Mouse (Mus musculus): ENCODE results near the gene Slamf8. TPM values are rescaled to one million over a fixed set of nuclear protein-coding genes. Genes with fewer than 3 reads are reported as not detected.

The Slamf8 gene
- total and polyA plus RNA-seq, 2 experiments from 2014 or later: 0.08 TPM; not detected in 1

DNA sequence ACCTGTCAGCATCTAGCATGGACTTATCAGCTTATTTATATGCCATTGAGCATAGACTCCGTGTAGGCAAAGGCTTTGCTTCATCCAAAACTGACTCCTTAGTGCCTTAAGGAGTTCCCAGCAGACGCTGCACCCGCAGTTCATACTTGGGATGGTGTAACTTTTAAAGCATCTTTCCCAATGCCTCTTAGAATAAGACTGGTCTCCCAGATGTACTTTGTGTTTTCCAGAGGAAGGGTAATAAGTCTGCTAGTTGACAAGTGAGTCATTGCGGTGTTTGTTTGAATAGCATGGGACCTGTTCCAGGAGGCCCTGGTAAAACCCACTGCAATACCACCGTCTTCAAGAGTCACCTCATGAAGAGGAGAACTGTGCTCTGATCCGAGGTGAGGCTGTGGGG lies 10.3 kb downstream of the Slamf8 start:
- no peaks in the 10 kb centered on the region for H3K4me1 ChIP-seq (ENCODE audit: insufficient read depth)
- no peak for TF ChIP-seq CTCF (IDR thresholded peaks at IDR 0.05; ENCODE audit: low read depth)
- H3K4me3 ChIP-seq (ENCODE audit: low read depth, low read length): no peak overlapping the region
- H3K27ac ChIP-seq (ENCODE audit: low read depth, low read length): no peak overlapping the region
- no peaks in the 10 kb centered on the region; the same call in 1 of the 2 replicates for H3K27me3 ChIP-seq (ENCODE audit: insufficient read depth, low read length)
- H3K9ac ChIP-seq: no peak overlapping the region
- ATAC-seq (no peak), DNase-seq (no peak)
- H3K36me3 ChIP-seq (ENCODE audit: insufficient read depth): no peaks in the 10 kb centered on the region
- H3K9me3 ChIP-seq (ENCODE audit: low read length): no peaks in the 10 kb centered on the region
- 83% methylated on average over 6 of the region's 6 CpGs for WGBS
- no peak overlapping the region for H3K4me2 ChIP-seq (ENCODE audit: low read depth)

DNA sequence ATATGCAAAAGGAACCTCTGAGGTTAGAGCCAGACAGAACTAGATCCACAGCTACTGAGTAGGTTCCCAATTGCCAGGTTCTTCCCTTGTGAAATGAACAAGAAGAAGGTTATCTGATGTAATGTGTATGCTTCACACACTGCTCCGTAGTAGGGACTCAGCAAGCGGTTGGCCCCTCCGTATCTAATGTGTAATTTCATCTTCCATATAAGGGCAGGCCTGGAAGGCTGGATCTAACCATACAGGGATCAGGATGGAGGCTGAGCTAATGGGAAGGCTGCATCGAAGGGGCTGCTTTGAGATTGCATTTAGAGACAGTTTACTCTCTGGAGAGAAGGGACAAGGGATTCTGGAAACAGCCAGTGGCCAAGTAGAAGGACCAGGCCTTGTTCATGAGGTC lies 22.6 kb downstream of the Slamf8 start:
- no peak overlapping the region for H3K4me3 ChIP-seq (ENCODE audit: low read depth, low read length)
- no peaks in the 10 kb centered on the region for H3K27me3 ChIP-seq (ENCODE audit: insufficient read depth, low read length)
- no peak for TF ChIP-seq CTCF (IDR thresholded peaks at IDR 0.05; ENCODE audit: low read depth)
- H3K9ac ChIP-seq: no peak overlapping the region
- 76% methylated on average over 4 of the region's 4 CpGs for WGBS
- no peak overlapping the region for H3K4me2 ChIP-seq (ENCODE audit: low read depth)
- H3K9me3 ChIP-seq (ENCODE audit: low read length): no peaks in the 10 kb centered on the region
- DNase-seq: no peak
- no peaks in the 10 kb centered on the region for H3K36me3 ChIP-seq (ENCODE audit: insufficient read depth)
- no peak overlapping the region for H3K27ac ChIP-seq (ENCODE audit: low read depth, low read length)
- no peak for ATAC-seq
- no peaks in the 10 kb centered on the region for H3K4me1 ChIP-seq (ENCODE audit: insufficient read depth)

GRCm38 (mm10) chr1:172566131-172566530 lies 24.2 kb downstream of the Slamf8 start:
- Histone ChIP-seq H3K36me3 (ENCODE audit: insufficient read depth) (no peaks in the 10 kb centered on the region), H3K27me3 (ENCODE audit: insufficient read depth, low read length) (peaks cover 11% of the 10 kb centered on the region), H3K4me1 (ENCODE audit: insufficient read depth) (no peaks in the 10 kb centered on the region), H3K9me3 (ENCODE audit: low read length) (no peaks in the 10 kb centered on the region), H3K4me3 (ENCODE audit: low read depth, low read length) (no peak overlapping the region), H3K9ac (no peak overlapping the region), H3K4me2 (ENCODE audit: low read depth) (no peak overlapping the region), H3K27ac (ENCODE audit: low read depth, low read length) (no peak overlapping the region)
- 77% methylated on average over 3 of the region's 3 CpGs for WGBS
- no peak for DNase-seq
- no peak for TF ChIP-seq CTCF (IDR thresholded peaks at IDR 0.05; ENCODE audit: low read depth)
- no peak for ATAC-seq

GRCm38 (mm10) chr1:172563465-172563828 lies 26.9 kb downstream of the Slamf8 start:
- H3K27ac ChIP-seq (ENCODE audit: low read depth, low read length): no peak overlapping the region
- 0% methylated on average over 9 of the region's 10 CpGs for WGBS
- no peaks in the 10 kb centered on the region for H3K36me3 ChIP-seq (ENCODE audit: insufficient read depth)
- H3K4me3 ChIP-seq (ENCODE audit: low read depth, low read length): peak overlapping the region; percentile 72
- ATAC-seq: no peak; the same call in 1 of the 2 replicates
- H3K4me1 ChIP-seq (ENCODE audit: insufficient read depth): no peaks in the 10 kb centered on the region
- no peak for DNase-seq
- peak overlapping the region; percentile 73 for H3K9ac ChIP-seq
- TF ChIP-seq CTCF (IDR thresholded peaks at IDR 0.05; ENCODE audit: low read depth): no peak
- H3K9me3 ChIP-seq (ENCODE audit: low read length): no peaks in the 10 kb centered on the region
- peaks cover 12% of the 10 kb centered on the region for H3K27me3 ChIP-seq (ENCODE audit: insufficient read depth, low read length)
- H3K4me2 ChIP-seq (ENCODE audit: low read depth): peak overlapping the region; percentile 97

DNA sequence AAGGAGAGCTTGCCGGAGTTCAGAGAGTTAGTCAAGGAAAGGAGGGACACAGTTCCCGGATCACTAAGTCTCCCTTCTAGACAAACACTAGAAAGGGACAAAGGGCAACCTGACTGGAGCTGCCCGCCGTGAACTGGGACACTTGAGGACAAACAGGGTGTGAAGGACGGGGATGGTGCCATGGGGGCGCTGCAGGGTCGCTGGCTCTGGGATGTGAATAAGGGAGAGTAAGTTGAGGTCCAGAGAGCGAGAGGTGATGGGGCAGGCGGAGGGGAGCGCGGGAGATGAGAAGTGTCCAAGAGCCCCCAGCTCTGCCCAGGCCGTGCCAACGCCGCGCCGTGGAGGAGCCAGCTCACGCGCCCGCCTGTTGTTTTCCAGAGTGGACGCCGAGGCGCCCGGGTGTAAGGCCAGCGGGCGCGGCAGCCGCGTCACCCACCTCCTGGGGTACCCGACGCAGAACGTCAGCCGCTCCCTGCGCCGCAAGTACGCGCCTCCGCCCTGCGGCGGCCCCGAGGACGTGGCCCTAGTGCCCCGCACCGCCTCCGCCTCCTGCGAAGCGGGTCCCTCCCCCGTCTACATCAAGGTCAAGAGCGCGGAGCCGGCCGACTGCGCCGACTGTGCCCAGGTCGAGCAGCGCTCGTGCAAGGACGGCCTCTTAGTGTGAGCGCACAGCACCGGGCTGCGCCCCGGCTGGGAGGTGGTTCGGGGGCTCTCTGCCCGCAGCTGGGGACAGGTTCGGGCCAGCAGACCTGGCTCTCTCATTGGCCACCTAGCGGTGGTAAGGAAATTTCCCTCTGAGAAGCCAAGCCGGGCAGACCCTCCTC lies 27.5 kb downstream of the Slamf8 start:
- H3K27ac ChIP-seq (ENCODE audit: low read depth, low read length): peak overlapping the region; percentile 21; the same call in 1 of the 2 replicates
- peak overlapping the region; percentile 73 for H3K9ac ChIP-seq
- H3K4me3 ChIP-seq (ENCODE audit: low read depth, low read length): peak overlapping the region; percentile 72
- ATAC-seq (peak; percentile 93), DNase-seq (peak; percentile 83)
- 2% methylated on average over 66 of the region's 66 CpGs for WGBS
- no peaks in the 10 kb centered on the region for H3K36me3 ChIP-seq (ENCODE audit: insufficient read depth)
- peak; percentile 79 for TF ChIP-seq CTCF (IDR thresholded peaks at IDR 0.05; ENCODE audit: low read depth)
- H3K4me2 ChIP-seq (ENCODE audit: low read depth): peak overlapping the region; percentile 97
- H3K4me1 ChIP-seq (ENCODE audit: insufficient read depth): no peaks in the 10 kb centered on the region
- no peaks in the 10 kb centered on the region for H3K9me3 ChIP-seq (ENCODE audit: low read length)
- peaks cover 12% of the 10 kb centered on the region for H3K27me3 ChIP-seq (ENCODE audit: insufficient read depth, low read length)

GRCm38 (mm10) chr1:172555638-172556037 lies 34.7 kb downstream of the Slamf8 start, which contains the start of gene Vsig8:
Gene Vsig8 (plus strand): TSS chr1:172555938.
- H3K9ac ChIP-seq: no peak within 1 kb of the TSS
- H3K4me1 ChIP-seq (ENCODE audit: insufficient read depth): peaks cover 6% of the 10 kb centered on the region; the same call in 1 of the 2 replicates
- H3K4me3 ChIP-seq (ENCODE audit: low read depth, low read length): no peak within 1 kb of the TSS
- H3K4me2 ChIP-seq (ENCODE audit: low read depth): no peak within 1 kb of the TSS
- no peak within 1 kb of the TSS for H3K27ac ChIP-seq (ENCODE audit: low read depth, low read length)
- TF ChIP-seq CTCF (IDR thresholded peaks at IDR 0.05; ENCODE audit: low read depth): no peak
- 76% methylated on average over 11 of the region's 11 CpGs for WGBS
- no peak for DNase-seq
- H3K36me3 ChIP-seq (ENCODE audit: insufficient read depth): no peaks in the 10 kb centered on the region
- no peaks in the 10 kb centered on the region for H3K9me3 ChIP-seq (ENCODE audit: low read length)
- no peak for ATAC-seq
- H3K27me3 ChIP-seq (ENCODE audit: insufficient read depth, low read length): no peaks in the 10 kb centered on the region

DNA sequence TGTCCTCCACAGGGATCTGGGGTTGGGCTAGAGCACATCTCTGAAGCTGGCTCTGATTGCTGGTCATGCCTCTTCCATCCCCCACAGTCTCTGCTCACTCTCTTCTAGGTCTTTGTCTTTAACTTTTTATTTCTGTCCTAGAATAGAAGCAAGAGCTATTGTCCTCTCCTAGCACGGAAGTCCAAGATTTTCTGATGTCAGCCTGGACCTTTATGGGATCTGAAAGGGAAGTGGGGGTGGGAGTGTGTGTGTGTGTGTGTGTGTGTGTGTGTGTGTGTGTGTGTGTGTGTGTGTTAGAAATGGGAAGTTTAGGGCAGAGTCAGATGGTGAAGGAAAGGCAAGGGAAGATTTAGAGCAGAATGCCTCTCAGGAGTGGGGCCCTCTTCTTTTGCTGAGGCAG lies 37.7 kb downstream of the Slamf8 start:
- H3K4me2 ChIP-seq (ENCODE audit: low read depth): no peak overlapping the region
- whole genome bisulfite sequencing: 20% methylated on average over 1 of the region's 1 CpGs
- no peak overlapping the region for H3K9ac ChIP-seq
- DNase-seq (no peak), ATAC-seq (no peak)
- H3K4me3 ChIP-seq (ENCODE audit: low read depth, low read length): no peak overlapping the region
- no peak overlapping the region for H3K27ac ChIP-seq (ENCODE audit: low read depth, low read length)
- H3K27me3 ChIP-seq (ENCODE audit: insufficient read depth, low read length): no peaks in the 10 kb centered on the region
- H3K4me1 ChIP-seq (ENCODE audit: insufficient read depth): peaks cover 9% of the 10 kb centered on the region; the same call in 1 of the 2 replicates
- no peak for TF ChIP-seq CTCF (IDR thresholded peaks at IDR 0.05; ENCODE audit: low read depth)
- no peaks in the 10 kb centered on the region for H3K36me3 ChIP-seq (ENCODE audit: insufficient read depth)
- H3K9me3 ChIP-seq (ENCODE audit: low read length): no peaks in the 10 kb centered on the region

All from forebrain, postnatal 0 days (tissue).